Mouse (Mus musculus): ENCODE measurements around the gene Gm42791.

The Gm42791 gene

GRCm38 (mm10) chr5:148873116-148873515, 121.8 kb downstream of the Gm42791 start:
- no peak for DNase-seq (ENCODE audit: low spot score)

DNA sequence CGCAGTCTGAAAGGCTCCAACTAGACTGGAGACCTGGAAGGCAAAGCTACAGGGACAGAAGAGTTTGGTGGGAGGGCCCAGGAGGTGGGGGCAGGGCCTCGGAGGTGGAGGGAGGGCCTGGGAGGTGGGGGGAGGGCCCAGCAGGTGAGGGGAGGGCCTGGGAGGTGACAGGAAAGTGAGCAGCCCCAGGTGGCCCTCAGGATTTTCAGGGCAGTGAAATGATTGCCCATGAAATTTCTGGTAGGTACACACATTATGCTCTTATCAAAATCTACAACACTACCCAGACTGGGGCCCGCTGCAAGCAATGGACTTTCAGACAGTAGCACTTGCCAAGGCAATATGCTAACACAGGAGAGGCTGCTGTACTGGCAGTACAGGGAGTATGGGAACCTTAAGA, 125.4 kb downstream of the Gm42791 start:
- DNase-seq (ENCODE audit: low spot score), result no peak

GRCm38 (mm10) chr5:148867766-148868165, 127.2 kb downstream of the Gm42791 start:
- DNase-seq (ENCODE audit: low spot score), result no peak

GRCm38 (mm10) chr5:148867171-148867570, 127.8 kb downstream of the Gm42791 start:
- no peak for DNase-seq (ENCODE audit: low spot score)

DNA sequence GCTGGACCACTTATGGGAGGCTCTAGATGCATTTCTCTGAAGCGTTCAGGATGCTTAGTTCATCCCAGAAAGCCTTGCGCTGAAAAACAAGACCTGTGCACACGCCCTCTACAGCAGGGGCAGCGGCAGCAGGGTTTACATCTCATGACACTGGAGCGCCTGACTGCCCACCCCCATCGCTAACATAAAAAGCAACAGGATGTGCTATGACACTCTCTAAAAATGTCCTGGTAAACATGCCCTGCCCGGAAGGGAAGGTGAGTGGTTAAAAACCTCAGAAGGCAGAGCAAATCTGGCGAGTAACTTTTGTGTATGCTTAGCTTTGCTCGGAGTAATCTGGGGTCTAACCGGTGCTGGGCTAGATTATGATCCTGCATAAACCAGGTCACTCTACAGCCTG, 128.4 kb downstream of the Gm42791 start:
- DNase-seq (ENCODE audit: low spot score), result no peak

- DNase-seq (ENCODE audit: low spot score), result no peak
Observed at GRCm38 (mm10) chr5:148863409-148863808, 131.5 kb downstream of the Gm42791 start.

DNA sequence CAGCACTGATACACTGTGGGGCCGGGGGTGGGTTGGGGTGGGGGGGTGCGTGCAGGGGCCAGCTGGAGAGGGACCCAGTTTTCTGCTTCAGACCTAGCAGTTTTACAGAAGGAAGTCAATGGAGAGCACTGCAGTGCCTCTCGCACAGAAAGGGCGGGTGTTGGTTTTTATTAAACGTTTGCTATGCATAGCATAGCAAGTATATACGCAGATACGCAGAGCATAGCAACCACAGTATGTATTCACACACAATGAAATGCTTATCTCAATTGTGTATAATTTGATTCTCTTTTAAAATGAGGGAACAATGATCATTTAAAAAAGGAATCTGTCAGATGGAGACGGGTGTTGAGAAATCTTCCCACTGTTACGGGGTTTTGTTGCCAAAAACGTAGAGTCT, 132.1 kb downstream of the Gm42791 start:
- no peak for DNase-seq (ENCODE audit: low spot score)

- no peak for DNase-seq (ENCODE audit: low spot score)
Observed at GRCm38 (mm10) chr5:148862136-148862535, 132.8 kb downstream of the Gm42791 start.

GRCm38 (mm10) chr5:148857522-148857921, 137.4 kb downstream of the Gm42791 start:
- no peak for DNase-seq (ENCODE audit: low spot score)

GRCm38 (mm10) chr5:148855047-148855446, 139.9 kb downstream of the Gm42791 start:
- DNase-seq (ENCODE audit: low spot score), result no peak

GRCm38 (mm10) chr5:148854166-148854565, 140.8 kb downstream of the Gm42791 start:
- no peak for DNase-seq (ENCODE audit: low spot score)

GRCm38 (mm10) chr5:148849516-148849915, 145.4 kb downstream of the Gm42791 start:
- DNase-seq (ENCODE audit: low spot score), result no peak

- DNase-seq (ENCODE audit: low spot score), result no peak
Observed at GRCm38 (mm10) chr5:148847032-148847431, 147.9 kb downstream of the Gm42791 start.
